Mouse (Mus musculus): ENCODE results near the gene BC005624. TPM values are rescaled to one million over a fixed set of nuclear protein-coding genes. Genes with fewer than 3 reads are reported as not detected.

The BC005624 gene
- total and polyA plus RNA-seq, 3 experiments, result 39.6 to 63.0 TPM; not detected in 1

DNA sequence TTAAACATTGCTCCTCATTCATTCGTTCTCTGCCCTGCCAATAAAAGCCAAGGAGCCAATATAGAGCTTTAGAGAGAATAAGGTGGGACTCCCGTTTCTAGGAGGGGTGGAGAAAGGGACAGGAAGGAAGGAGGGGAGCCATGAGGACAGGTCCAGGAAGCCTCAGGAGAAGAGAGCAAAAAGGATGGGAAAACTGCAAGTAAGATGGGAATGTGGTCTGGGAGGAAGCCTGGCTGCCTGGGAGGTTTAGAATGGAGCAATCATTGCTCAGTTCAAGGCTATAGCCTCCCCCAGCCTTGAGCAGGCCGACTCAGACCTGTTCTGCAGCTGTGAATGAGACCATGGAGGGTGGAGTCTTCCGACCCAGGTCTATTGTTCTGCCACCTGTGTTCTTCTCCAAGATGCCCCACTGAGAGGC lies 43.4 kb downstream of the BC005624 start:
- H3K79me2 ChIP-seq (ENCODE audit: control insufficient read depth, insufficient read depth, low read length, poor library complexity), result no peaks in the 10 kb centered on the region; the same call in 1 of the 2 replicates
- no peak overlapping the region for H3K27ac ChIP-seq (ENCODE audit: control insufficient read depth, low read depth, low read length)
- TF ChIP-seq NELFE (IDR thresholded peaks at IDR 0.05; ENCODE audit: low read depth, low read length) (no peak), E2F4 (IDR thresholded peaks at IDR 0.05; ENCODE audit: borderline replicate concordance, low read depth, low read length) (no peak), ETS1 (IDR thresholded peaks at IDR 0.05; ENCODE audit: low read depth, low read length) (no peak), POLR2AphosphoS5 (IDR thresholded peaks at IDR 0.05; ENCODE audit: borderline replicate concordance, low read depth, low read length) (no peak)
- peak overlapping the region in 1 of 2 experiments; percentile 25; a peak in 1 of 4 replicates for H3K4me3 ChIP-seq (ENCODE audit: control insufficient read depth in 1 of 2, insufficient read depth in 1 of 2, low read depth in 2 of 2, low read length in 2 of 2)
- H3K9ac ChIP-seq (ENCODE audit: control insufficient read depth, low read depth, low read length, poor library complexity, severe bottlenecking), result no peak overlapping the region
- no peaks in the 10 kb centered on the region for H3K9me3 ChIP-seq (replicated peaks; ENCODE audit: insufficient read depth, low read length)
- peaks cover 0 to 7% of the 10 kb centered on the region in 2 experiments; a peak in 1 of 4 replicates for H3K36me3 ChIP-seq (ENCODE audit: control insufficient read depth in 1 of 2, insufficient read depth in 2 of 2, low read length in 2 of 2)
- no peaks in the 10 kb centered on the region for H3K27me3 ChIP-seq (ENCODE audit: control insufficient read depth in 1 of 2, insufficient read depth in 2 of 2, low read length in 2 of 2)
- H3K4me1 ChIP-seq (ENCODE audit: control insufficient read depth in 1 of 2, insufficient read depth in 2 of 2, low read length in 2 of 2), result peaks cover 0 to 4% of the 10 kb centered on the region in 2 experiments; a peak in 2 of 4 replicates
- DNase-seq (ENCODE audit: low read depth, low spot score), result peak; percentile 54

GRCm38 (mm10) chr2:30937731-30938130 lies 44.3 kb downstream of the BC005624 start:
- TF ChIP-seq TBP (IDR thresholded peaks at IDR 0.05; ENCODE audit: low read depth, low read length) (no peak), MAFK (IDR thresholded peaks at IDR 0.05; ENCODE audit: borderline replicate concordance, low read depth, low read length) (no peak), MEF2A (IDR thresholded peaks at IDR 0.05; ENCODE audit: extremely low read depth, insufficient replicate concordance, low read depth, low read length, poor library complexity, severe bottlenecking) (no peak), MYC (IDR thresholded peaks at IDR 0.05; ENCODE audit: low read depth, low read length) (no peak), HCFC1 (IDR thresholded peaks at IDR 0.05; ENCODE audit: low read depth, low read length) (no peak), ETS1 (IDR thresholded peaks at IDR 0.05; ENCODE audit: low read depth, low read length) (no peak)
- Histone ChIP-seq H3K27me3 (ENCODE audit: control insufficient read depth in 1 of 2, insufficient read depth in 2 of 2, low read length in 2 of 2) (no peaks in the 10 kb centered on the region), H3K9me3 (replicated peaks; ENCODE audit: insufficient read depth, low read length) (no peaks in the 10 kb centered on the region), H3K79me2 (ENCODE audit: control insufficient read depth, insufficient read depth, low read length, poor library complexity) (no peaks in the 10 kb centered on the region; the same call in 1 of the 2 replicates), H3K9ac (ENCODE audit: control insufficient read depth, low read depth, low read length, poor library complexity, severe bottlenecking) (no peak overlapping the region), H3K36me3 (ENCODE audit: control insufficient read depth in 1 of 2, insufficient read depth in 2 of 2, low read length in 2 of 2) (peaks cover 0 to 7% of the 10 kb centered on the region in 2 experiments; a peak in 1 of 4 replicates), H3K4me3 (ENCODE audit: control insufficient read depth in 1 of 2, insufficient read depth in 1 of 2, low read depth in 2 of 2, low read length in 2 of 2) (no peak overlapping the region), H3K27ac (ENCODE audit: control insufficient read depth, low read depth, low read length) (no peak overlapping the region), H3K4me1 (ENCODE audit: control insufficient read depth in 1 of 2, insufficient read depth in 2 of 2, low read length in 2 of 2) (peaks cover 0 to 4% of the 10 kb centered on the region in 2 experiments; a peak in 2 of 4 replicates)
- no peak for DNase-seq (ENCODE audit: low read depth, low spot score)

DNA sequence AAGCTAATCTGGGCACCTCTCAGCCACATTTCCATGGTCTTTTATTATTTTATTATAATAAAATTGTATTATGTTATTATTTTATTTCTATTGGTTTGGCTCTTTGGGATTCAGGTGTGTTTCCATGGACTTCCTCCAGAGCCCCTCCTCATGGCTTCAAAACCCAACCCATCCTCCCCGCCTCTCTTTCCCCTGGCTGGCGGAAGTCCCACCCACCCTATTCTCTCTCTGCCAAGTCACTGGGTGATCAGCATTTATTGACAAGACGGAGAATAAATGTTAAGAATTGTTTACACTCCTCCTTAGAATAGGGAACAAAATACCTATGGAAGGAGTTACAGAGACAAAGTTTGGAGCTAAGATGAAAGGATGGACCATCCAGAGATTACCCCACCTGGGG lies 45.2 kb downstream of the BC005624 start:
- Histone ChIP-seq H3K27me3 (ENCODE audit: control insufficient read depth in 1 of 2, insufficient read depth in 2 of 2, low read length in 2 of 2) (no peaks in the 10 kb centered on the region), H3K9ac (ENCODE audit: control insufficient read depth, low read depth, low read length, poor library complexity, severe bottlenecking) (no peak overlapping the region), H3K4me1 (ENCODE audit: control insufficient read depth in 1 of 2, insufficient read depth in 2 of 2, low read length in 2 of 2) (peaks cover 0 to 1% of the 10 kb centered on the region in 2 experiments; a peak in 2 of 4 replicates), H3K79me2 (ENCODE audit: control insufficient read depth, insufficient read depth, low read length, poor library complexity) (no peaks in the 10 kb centered on the region; the same call in 1 of the 2 replicates), H3K9me3 (replicated peaks; ENCODE audit: insufficient read depth, low read length) (no peaks in the 10 kb centered on the region), H3K36me3 (ENCODE audit: control insufficient read depth in 1 of 2, insufficient read depth in 2 of 2, low read length in 2 of 2) (peaks cover 0 to 5% of the 10 kb centered on the region in 2 experiments; a peak in 1 of 4 replicates), H3K27ac (ENCODE audit: control insufficient read depth, low read depth, low read length) (no peak overlapping the region), H3K4me3 (ENCODE audit: control insufficient read depth in 1 of 2, insufficient read depth in 1 of 2, low read depth in 2 of 2, low read length in 2 of 2) (no peak overlapping the region)
- no peak for DNase-seq (ENCODE audit: low read depth, low spot score)
- TF ChIP-seq MAZ (IDR thresholded peaks at IDR 0.05; ENCODE audit: low read depth, low read length) (no peak), JUND (IDR thresholded peaks at IDR 0.05; ENCODE audit: low read depth, low read length) (no peak), GABPA (IDR thresholded peaks at IDR 0.05; ENCODE audit: low read depth, low read length) (no peak), MEF2A (IDR thresholded peaks at IDR 0.05; ENCODE audit: extremely low read depth, insufficient replicate concordance, low read depth, low read length, poor library complexity, severe bottlenecking) (no peak), SIN3A (IDR thresholded peaks at IDR 0.05; ENCODE audit: low read length) (no peak), MAX (IDR thresholded peaks at IDR 0.05; ENCODE audit: low read length) (no peak)

Data from MEL (cell line).